Mouse (Mus musculus) small intestine, adult 2 months (tissue): ENCODE measurements around the gene Gpnmb.

Source experiments
- CTCF ChIP-seq: fragments of 200-500 bp; IDR thresholded peaks from 2 replicates; pipeline ENCODE4 v1.5.1; 2012; ENCODE audit warnings: low read depth, mild to moderate bottlenecking, control low read depth, inconsistent platforms, low read length, moderate library complexity, mixed read lengths; ENCODE audit not compliant: insufficient replicate concordance, insufficient read length; ENCODE audit errors: extremely low read depth
- POLR2A ChIP-seq: fragments of 200-500 bp; IDR thresholded peaks from 2 replicates; pipeline ENCODE4 v1.6.1; 2012; ENCODE audit warnings: low read depth, mild to moderate bottlenecking, control low read depth, inconsistent platforms, low read length, moderate library complexity

GRCm38 (mm10) chr6:49021141-49022012, 15.0 kb upstream of the Gpnmb start:
- no peak for TF ChIP-seq CTCF
- TF ChIP-seq POLR2A = no peak
